Mouse (Mus musculus) spleen, adult 2 months (tissue): ENCODE measurements around the gene Esyt3. TPM values are rescaled to one million over a fixed set of nuclear protein-coding genes. Genes with fewer than 3 reads are reported as not detected.

Source experiments
- DNase-seq, 2 experiments: peaks; one replicate each; pipeline versions ENCODE4 v3.0.0 to v3.0.0-alpha.2; 2012 to 2021; ENCODE audit warnings: low spot score in 2 of 2, low read depth in 1 of 2
- H3K27ac ChIP-seq: fragments of 200-500 bp; 2 replicates; pipeline ENCODE4 v1.5.1; 2012; ENCODE audit warnings: low read length, inconsistent platforms; ENCODE audit not compliant: insufficient read depth
- H3K27me3 ChIP-seq: fragments of 200-500 bp; 2 replicates; pipeline ENCODE4 v1.6.1; 2012; ENCODE audit warnings: mild to moderate bottlenecking, moderate library complexity, low read length, inconsistent platforms; ENCODE audit not compliant: control insufficient read depth, insufficient read depth
- H3K36me3 ChIP-seq: fragments of 200-500 bp; 2 replicates; pipeline ENCODE4 v1.6.1; 2012; ENCODE audit warnings: mild to moderate bottlenecking, low read length, inconsistent platforms; ENCODE audit not compliant: control insufficient read depth, insufficient read depth
- H3K4me1 ChIP-seq: fragments of 200-500 bp; 2 replicates; pipeline ENCODE4 v1.6.1; 2011; ENCODE audit warnings: inconsistent platforms; ENCODE audit not compliant: control insufficient read depth, insufficient read depth, insufficient read length
- H3K4me3 ChIP-seq: fragments of 200-500 bp; 2 replicates; pipeline ENCODE4 v1.5.1; 2011; ENCODE audit warnings: mild to moderate bottlenecking, inconsistent platforms; ENCODE audit not compliant: insufficient read depth, insufficient read length; ENCODE audit errors: extremely low read depth
- CTCF ChIP-seq: fragments of 200-500 bp; IDR thresholded peaks from 2 replicates; pipeline ENCODE4 v1.5.1; 2011; ENCODE audit warnings: mild to moderate bottlenecking, inconsistent platforms; ENCODE audit not compliant: insufficient read depth, insufficient read length, insufficient replicate concordance; ENCODE audit errors: extremely low read depth
- POLR2A ChIP-seq: fragments of 200-500 bp; IDR thresholded peaks from 2 replicates; pipeline ENCODE4 v1.6.1; 2011; ENCODE audit warnings: low read depth, low read length, inconsistent platforms
- WGBS: fragments of 180-500 bp; shearing (Covaris S2); methylation state at CpG from one replicate; pipeline ENCODE4 v1.1.7; 2018; 5-methylcytosine and 5-hydroxymethylcytosine counted together
- polyA plus RNA-seq: library from polyadenylated mRNA; depleted of rRNA; stranded (reverse); fragments of >200 nt; gene quantifications from 2 replicates; pipeline ENCODE4 v1.2.3, GENCODE M21; 2012

Gene Esyt3
- polyA plus RNA-seq, 1 experiment, result 0.19 TPM

DNA sequence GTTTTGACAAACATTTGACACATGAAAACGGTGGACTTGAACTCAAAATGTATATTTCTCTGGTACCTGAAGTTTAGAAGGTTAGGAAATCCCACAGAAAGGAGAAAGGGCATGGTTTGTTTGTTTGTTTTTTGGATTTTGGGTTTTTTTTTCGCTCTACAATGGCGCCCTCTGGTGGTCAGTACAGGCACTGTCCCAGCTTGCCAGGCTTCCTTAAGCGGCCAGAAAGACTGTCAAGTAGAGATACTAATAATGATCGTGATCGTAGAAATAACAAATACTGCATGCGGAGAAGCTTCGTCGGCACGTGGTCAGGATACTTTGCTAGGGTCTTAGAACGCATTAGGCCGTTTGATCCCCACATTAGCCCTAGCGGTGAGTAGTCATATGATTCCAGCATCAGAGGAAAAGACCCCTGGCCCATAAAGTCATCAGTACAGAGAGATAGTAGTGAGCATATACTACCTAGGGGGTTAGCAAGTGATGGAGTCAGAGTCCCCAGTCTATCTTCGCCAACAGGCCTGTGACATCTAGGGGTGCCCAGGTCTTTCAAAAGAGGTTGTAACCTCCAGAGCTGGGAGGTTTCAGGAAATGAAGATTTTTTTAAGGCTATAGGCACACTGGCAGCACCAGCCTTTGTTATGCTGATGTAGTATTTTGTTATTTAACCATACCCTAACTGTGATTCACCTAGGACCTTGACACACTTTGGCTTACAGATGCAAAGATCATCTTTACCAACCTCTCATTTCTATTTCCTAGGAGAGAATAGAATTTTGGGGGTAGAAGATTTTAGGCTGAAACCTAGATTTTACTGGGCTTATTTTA lies 18.4 kb upstream of the Esyt3 start:
- H3K27ac ChIP-seq, result no peak overlapping the region
- no peaks in the 10 kb centered on the region for H3K36me3 ChIP-seq
- peak in 1 of 2 experiments; percentile 20 for DNase-seq
- TF ChIP-seq POLR2A (no peak), CTCF (peak; percentile 71; the same call in 1 of the 2 replicates)
- H3K27me3 ChIP-seq, result no peaks in the 10 kb centered on the region
- no peak overlapping the region for H3K4me3 ChIP-seq
- WGBS, result 11% methylated on average over 14 of the region's 14 CpGs
- no peaks in the 10 kb centered on the region; the same call in 1 of the 2 replicates for H3K4me1 ChIP-seq

DNA sequence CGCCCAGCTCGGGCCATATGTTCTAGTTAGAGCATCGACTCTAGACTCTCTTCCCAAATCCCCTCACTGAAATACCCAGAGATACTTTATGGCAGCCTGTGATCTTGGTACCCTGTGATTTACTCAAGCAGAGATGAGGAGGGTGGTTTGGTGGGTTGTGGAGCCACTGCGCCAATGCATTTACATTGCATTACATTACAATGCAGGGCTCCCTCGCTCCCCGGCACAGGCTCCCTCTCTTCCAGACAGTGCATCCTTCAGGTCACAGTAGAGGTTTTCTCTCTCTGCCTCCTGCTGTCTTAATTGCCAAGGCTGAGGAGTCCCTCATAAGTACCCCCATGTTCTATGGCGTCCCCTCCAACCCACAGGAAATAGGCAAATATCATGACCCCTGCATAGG lies 10.1 kb upstream of the Esyt3 start:
- Histone ChIP-seq H3K4me1 (no peaks in the 10 kb centered on the region), H3K36me3 (no peaks in the 10 kb centered on the region), H3K27ac (no peak overlapping the region), H3K27me3 (no peaks in the 10 kb centered on the region), H3K4me3 (no peak overlapping the region)
- no peak for TF ChIP-seq POLR2A
- no peak for TF ChIP-seq CTCF
- no peak for DNase-seq
- WGBS, result 80% methylated on average over 7 of the region's 7 CpGs

DNA sequence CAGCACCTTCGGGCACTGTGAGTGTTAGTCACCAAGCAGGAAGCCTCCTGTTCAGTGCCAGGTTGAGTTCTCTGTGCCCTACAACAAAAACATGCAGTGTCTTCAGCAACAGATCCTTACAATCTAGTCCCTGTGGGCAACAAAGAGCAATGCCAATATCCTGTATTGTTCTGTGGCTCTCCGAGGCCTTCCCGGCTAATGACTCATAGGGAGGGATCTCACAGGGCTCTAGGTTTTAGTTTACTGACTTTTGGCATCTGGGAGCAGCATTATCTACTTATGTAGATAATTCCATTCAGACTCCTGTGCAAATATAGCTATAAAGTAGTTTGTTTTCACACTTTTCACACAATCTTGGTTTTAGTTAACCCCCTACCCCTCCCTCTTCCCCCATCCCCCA lies 7.5 kb upstream of the Esyt3 start:
- WGBS, result 70% methylated on average over 3 of the region's 3 CpGs

DNA sequence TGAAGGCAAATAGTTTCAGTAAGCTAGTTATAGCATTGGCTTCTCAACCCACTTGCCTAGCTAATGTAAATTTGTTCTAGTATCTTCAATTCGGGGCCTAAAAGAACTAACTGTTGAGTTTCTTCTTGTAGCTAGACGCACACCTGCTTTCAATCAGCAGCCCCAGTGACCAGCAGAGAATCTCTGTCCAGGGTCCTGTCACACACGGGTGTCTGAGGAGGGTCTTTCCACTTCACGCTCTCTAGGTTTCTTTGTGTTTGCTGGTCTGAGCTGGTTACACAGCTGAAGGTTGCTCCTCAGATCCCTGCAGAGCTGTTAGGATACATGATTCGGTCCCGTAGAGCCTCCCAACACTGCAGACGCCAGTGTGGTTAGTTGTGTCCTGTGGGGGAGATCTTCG lies 4.7 kb upstream of the Esyt3 start:
- H3K36me3 ChIP-seq, result no peaks in the 10 kb centered on the region
- H3K4me3 ChIP-seq, result no peak overlapping the region
- H3K27me3 ChIP-seq, result peaks cover 4% of the 10 kb centered on the region; the same call in 1 of the 2 replicates
- TF ChIP-seq CTCF (no peak), POLR2A (no peak)
- no peak for DNase-seq
- H3K27ac ChIP-seq, result no peak overlapping the region
- H3K4me1 ChIP-seq, result peaks cover under 1% of the 10 kb centered on the region; the same call in 1 of the 2 replicates
- 69% methylated on average over 8 of the region's 8 CpGs for WGBS

More for the DNA sequence above, 7.5 kb upstream of the Esyt3 start:
- no peak overlapping the region for H3K27ac ChIP-seq
- no peaks in the 10 kb centered on the region for H3K4me1 ChIP-seq
- H3K27me3 ChIP-seq, result no peaks in the 10 kb centered on the region
- TF ChIP-seq CTCF, result no peak
- TF ChIP-seq POLR2A, result no peak
- no peak overlapping the region for H3K4me3 ChIP-seq
- DNase-seq, result no peak
- H3K36me3 ChIP-seq, result no peaks in the 10 kb centered on the region

DNA sequence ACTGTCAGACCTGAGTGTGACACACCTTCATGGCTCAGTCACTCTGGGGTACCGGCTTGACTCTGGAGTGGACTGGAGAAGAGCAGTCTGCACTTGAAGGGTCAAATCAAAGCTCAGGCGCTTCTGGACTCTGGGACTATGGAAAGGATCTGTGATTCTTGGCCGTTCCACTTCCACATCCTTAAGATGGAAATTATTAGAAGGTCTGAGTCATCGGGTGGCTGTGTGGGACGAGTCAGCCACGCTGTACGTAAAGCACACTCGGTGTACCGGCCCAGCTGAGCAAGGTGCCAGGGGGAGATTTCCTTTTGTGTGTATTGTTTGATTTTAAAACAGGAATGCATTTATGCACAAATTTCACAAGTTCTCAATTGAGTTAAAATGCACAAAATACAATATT lies 3.6 kb upstream of the Esyt3 start:
- WGBS, result 84% methylated on average over 9 of the region's 9 CpGs
- Histone ChIP-seq H3K27ac (no peak overlapping the region), H3K27me3 (peaks cover 8% of the 10 kb centered on the region; the same call in 1 of the 2 replicates), H3K4me3 (no peak overlapping the region), H3K4me1 (peaks cover 3% of the 10 kb centered on the region; the same call in 1 of the 2 replicates), H3K36me3 (no peaks in the 10 kb centered on the region)
- TF ChIP-seq POLR2A, result no peak
- no peak for TF ChIP-seq CTCF
- DNase-seq, result no peak

DNA sequence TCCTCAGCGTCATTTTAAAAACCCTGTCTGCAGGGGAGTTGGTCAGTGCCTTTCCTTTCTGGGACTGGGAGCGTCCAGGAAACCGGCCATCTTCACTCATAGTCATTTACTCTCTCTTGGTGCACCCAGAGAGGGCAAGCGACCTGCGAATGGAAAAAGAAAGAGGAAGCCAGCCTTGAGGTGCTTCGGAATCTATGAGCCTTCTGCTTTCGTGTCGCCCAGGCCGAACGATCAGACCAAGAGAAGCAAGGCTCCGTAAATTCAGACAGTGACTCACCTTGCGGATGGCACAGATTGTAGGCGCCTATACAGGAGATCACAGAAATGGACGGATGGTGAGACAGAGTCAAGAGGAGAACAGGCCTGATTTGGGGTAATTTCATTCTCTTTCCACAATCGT lies 655 bp upstream of the Esyt3 start:
- H3K27me3 ChIP-seq, result peaks cover 8% of the 10 kb centered on the region; the same call in 1 of the 2 replicates
- DNase-seq, result no peak
- 72% methylated on average over 15 of the region's 15 CpGs for WGBS
- no peak overlapping the region for H3K4me3 ChIP-seq
- no peaks in the 10 kb centered on the region for H3K36me3 ChIP-seq
- TF ChIP-seq CTCF (no peak), POLR2A (no peak)
- H3K4me1 ChIP-seq, result peaks cover 3% of the 10 kb centered on the region; the same call in 1 of the 2 replicates
- H3K27ac ChIP-seq, result no peak overlapping the region

DNA sequence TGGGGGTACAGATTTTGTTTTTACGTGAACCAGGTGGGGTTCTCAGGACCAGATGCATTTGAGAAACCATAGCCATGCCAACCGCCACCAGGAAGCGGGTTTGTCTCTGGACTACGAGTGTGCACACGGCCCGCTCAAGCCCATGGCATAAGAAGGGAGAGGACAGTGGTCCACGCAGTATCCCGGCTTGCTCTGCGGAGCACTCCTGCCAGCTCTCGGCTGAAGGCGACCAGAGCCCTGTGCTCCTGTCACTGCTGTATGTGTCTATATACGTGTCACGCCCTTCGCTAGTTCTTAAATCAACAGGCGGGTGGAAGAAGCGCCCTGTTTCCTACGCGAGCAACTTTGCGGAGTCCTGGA lies 816 bp downstream of the Esyt3 start:
- WGBS, result 9% methylated on average over 19 of the region's 19 CpGs
- Histone ChIP-seq H3K27ac (no peak overlapping the region), H3K36me3 (no peaks in the 10 kb centered on the region), H3K27me3 (peaks cover 8% of the 10 kb centered on the region; the same call in 1 of the 2 replicates), H3K4me3 (no peak overlapping the region), H3K4me1 (peaks cover 3% of the 10 kb centered on the region; the same call in 1 of the 2 replicates)
- TF ChIP-seq CTCF, result no peak
- no peak for TF ChIP-seq POLR2A
- no peak for DNase-seq
